Mouse (Mus musculus): ENCODE measurements around the gene Nmrk2. TPM values are rescaled to one million over a fixed set of nuclear protein-coding genes. Genes with fewer than 3 reads are reported as not detected.

Nmrk2 gene
- polyA plus RNA-seq, 1 experiment = 0.12 TPM

GRCm38 (mm10) chr10:81168087-81168431, 33.8 kb downstream of the Nmrk2 start:
- peak overlapping the region; percentile 19 for H3K4me3 ChIP-seq (ENCODE audit: control insufficient read depth, insufficient read depth, low read length)
- no peak for DNase-seq
- H3K27me3 ChIP-seq (ENCODE audit: control insufficient read depth, insufficient read depth, low read length) = no peaks in the 10 kb centered on the region
- H3K27ac ChIP-seq (ENCODE audit: control insufficient read depth, insufficient read depth, low read length) = peak overlapping the region; percentile 88
- H3K36me3 ChIP-seq (ENCODE audit: control insufficient read depth, insufficient read depth, low read length) = no peaks in the 10 kb centered on the region
- TF ChIP-seq POLR2A (IDR thresholded peaks at IDR 0.05; ENCODE audit: control insufficient read depth, extremely low read depth, insufficient read depth, low read length, poor library complexity) = no peak
- WGBS = 2% methylated on average over 5 of the region's 5 CpGs
- H3K4me1 ChIP-seq (replicated peaks; ENCODE audit: control insufficient read depth, insufficient read depth, low read length) = peaks cover 15% of the 10 kb centered on the region

- TF ChIP-seq POLR2A (IDR thresholded peaks at IDR 0.05; ENCODE audit: control insufficient read depth, extremely low read depth, insufficient read depth, low read length, poor library complexity) (peak; percentile 82), CTCF (IDR thresholded peaks at IDR 0.05; ENCODE audit: borderline replicate concordance, control insufficient read depth, extremely low read depth, insufficient read depth, low read length, poor library complexity) (peak; percentile 54; the same call in 1 of the 2 replicates)
- DNase-seq = peak; percentile 100
- H3K4me1 ChIP-seq (replicated peaks; ENCODE audit: control insufficient read depth, insufficient read depth, low read length) = peaks cover 15% of the 10 kb centered on the region
- no peaks in the 10 kb centered on the region for H3K36me3 ChIP-seq (ENCODE audit: control insufficient read depth, insufficient read depth, low read length)
- no peaks in the 10 kb centered on the region for H3K27me3 ChIP-seq (ENCODE audit: control insufficient read depth, insufficient read depth, low read length)
- H3K27ac ChIP-seq (ENCODE audit: control insufficient read depth, insufficient read depth, low read length) = peak within 1 kb of the TSS; percentile 88
- peak within 1 kb of the TSS; percentile 59 for H3K4me3 ChIP-seq (ENCODE audit: control insufficient read depth, insufficient read depth, low read length)
- under 1% methylated on average over 63 of the region's 64 CpGs for WGBS
Measured at GRCm38 (mm10) chr10:81167200-81168086, 34.4 kb downstream of the Nmrk2 start, which contains the start of gene Pias4. Pias4 (minus strand) TSS chr10:81167923.

- Histone ChIP-seq H3K27ac (ENCODE audit: control insufficient read depth, insufficient read depth, low read length) (no peak overlapping the region), H3K27me3 (ENCODE audit: control insufficient read depth, insufficient read depth, low read length) (no peaks in the 10 kb centered on the region), H3K4me3 (ENCODE audit: control insufficient read depth, insufficient read depth, low read length) (no peak overlapping the region), H3K4me1 (replicated peaks; ENCODE audit: control insufficient read depth, insufficient read depth, low read length) (peaks cover 21% of the 10 kb centered on the region), H3K36me3 (ENCODE audit: control insufficient read depth, insufficient read depth, low read length) (no peaks in the 10 kb centered on the region)
- WGBS = 95% methylated on average over 8 of the region's 8 CpGs
- DNase-seq = no peak
- TF ChIP-seq POLR2A (IDR thresholded peaks at IDR 0.05; ENCODE audit: control insufficient read depth, extremely low read depth, insufficient read depth, low read length, poor library complexity) = no peak
- TF ChIP-seq CTCF (IDR thresholded peaks at IDR 0.05; ENCODE audit: borderline replicate concordance, control insufficient read depth, extremely low read depth, insufficient read depth, low read length, poor library complexity) = no peak
Measured at GRCm38 (mm10) chr10:81165118-81165517, 36.7 kb downstream of the Nmrk2 start.

- Histone ChIP-seq H3K36me3 (ENCODE audit: control insufficient read depth, insufficient read depth, low read length) (peaks cover 4% of the 10 kb centered on the region; the same call in 1 of the 2 replicates), H3K27ac (ENCODE audit: control insufficient read depth, insufficient read depth, low read length) (no peak overlapping the region), H3K4me1 (replicated peaks; ENCODE audit: control insufficient read depth, insufficient read depth, low read length) (peaks cover 12% of the 10 kb centered on the region), H3K27me3 (ENCODE audit: control insufficient read depth, insufficient read depth, low read length) (no peaks in the 10 kb centered on the region), H3K4me3 (ENCODE audit: control insufficient read depth, insufficient read depth, low read length) (no peak overlapping the region)
- 69% methylated on average over 2 of the region's 2 CpGs for WGBS
- no peak for DNase-seq
- TF ChIP-seq POLR2A (IDR thresholded peaks at IDR 0.05; ENCODE audit: control insufficient read depth, extremely low read depth, insufficient read depth, low read length, poor library complexity) (no peak), CTCF (IDR thresholded peaks at IDR 0.05; ENCODE audit: borderline replicate concordance, control insufficient read depth, extremely low read depth, insufficient read depth, low read length, poor library complexity) (no peak)
Measured at GRCm38 (mm10) chr10:81162318-81162652, 39.6 kb downstream of the Nmrk2 start.

- no peak for TF ChIP-seq CTCF (IDR thresholded peaks at IDR 0.05; ENCODE audit: borderline replicate concordance, control insufficient read depth, extremely low read depth, insufficient read depth, low read length, poor library complexity)
- TF ChIP-seq POLR2A (IDR thresholded peaks at IDR 0.05; ENCODE audit: control insufficient read depth, extremely low read depth, insufficient read depth, low read length, poor library complexity) = no peak
- 86% methylated on average over 8 of the region's 8 CpGs for WGBS
- DNase-seq = no peak
- peaks cover 9% of the 10 kb centered on the region for H3K36me3 ChIP-seq (ENCODE audit: control insufficient read depth, insufficient read depth, low read length)
- H3K4me3 ChIP-seq (ENCODE audit: control insufficient read depth, insufficient read depth, low read length) = no peak overlapping the region
- peaks cover 8% of the 10 kb centered on the region for H3K4me1 ChIP-seq (replicated peaks; ENCODE audit: control insufficient read depth, insufficient read depth, low read length)
- no peaks in the 10 kb centered on the region for H3K27me3 ChIP-seq (ENCODE audit: control insufficient read depth, insufficient read depth, low read length)
- H3K27ac ChIP-seq (ENCODE audit: control insufficient read depth, insufficient read depth, low read length) = no peak overlapping the region
Measured at GRCm38 (mm10) chr10:81161602-81162317, 40.1 kb downstream of the Nmrk2 start.

- no peak overlapping the region for H3K27ac ChIP-seq (ENCODE audit: control insufficient read depth, insufficient read depth, low read length)
- no peak overlapping the region for H3K4me3 ChIP-seq (ENCODE audit: control insufficient read depth, insufficient read depth, low read length)
- WGBS = 96% methylated on average over 6 of the region's 6 CpGs
- no peak for TF ChIP-seq CTCF (IDR thresholded peaks at IDR 0.05; ENCODE audit: borderline replicate concordance, control insufficient read depth, extremely low read depth, insufficient read depth, low read length, poor library complexity)
- TF ChIP-seq POLR2A (IDR thresholded peaks at IDR 0.05; ENCODE audit: control insufficient read depth, extremely low read depth, insufficient read depth, low read length, poor library complexity) = no peak
- no peak for DNase-seq
- H3K36me3 ChIP-seq (ENCODE audit: control insufficient read depth, insufficient read depth, low read length) = peaks cover 54% of the 10 kb centered on the region
- no peaks in the 10 kb centered on the region for H3K27me3 ChIP-seq (ENCODE audit: control insufficient read depth, insufficient read depth, low read length)
- H3K4me1 ChIP-seq (replicated peaks; ENCODE audit: control insufficient read depth, insufficient read depth, low read length) = no peaks in the 10 kb centered on the region
Measured at GRCm38 (mm10) chr10:81154736-81155135, 47.1 kb downstream of the Nmrk2 start.

Measured in thymus, adult 2 months (tissue).